Mouse (Mus musculus) forebrain, postnatal 0 days (tissue): Measurements from ENCODE around the gene Npff. TPM values are rescaled to one million over a fixed set of nuclear protein-coding genes. Genes with fewer than 3 reads are reported as not detected.

ENCODE experiments used
- ATAC-seq: fragments of 200-750 bp; cut with Nextera tagmentation; 2 replicates; pipeline ENCODE4 v1.8.0; 2017; ENCODE audit warnings: mild to moderate bottlenecking, moderate library complexity
- DNase-seq: peaks from one replicate; pipeline ENCODE4 v3.0.0-alpha.2; 2015
- H3K27ac ChIP-seq: fragments of 300-500 bp; sonication (generic); 2 replicates; pipeline ENCODE4 v1.5.1; 2014; ENCODE audit warnings: low read depth, mild to moderate bottlenecking, antibody characterized with exemption, low read length, moderate library complexity, mixed read lengths
- H3K27me3 ChIP-seq: fragments of 300-500 bp; sonication (generic); 2 replicates; pipeline ENCODE4 v1.6.1; 2014; ENCODE audit warnings: mild to moderate bottlenecking, low read length, mixed read lengths; ENCODE audit not compliant: insufficient read depth
- H3K36me3 ChIP-seq: fragments of 300-500 bp; sonication (generic); 2 replicates; pipeline ENCODE4 v1.6.1; 2014; ENCODE audit warnings: mild to moderate bottlenecking, moderate library complexity; ENCODE audit not compliant: insufficient read depth
- H3K4me1 ChIP-seq: fragments of 300-500 bp; sonication (generic); 2 replicates; pipeline ENCODE4 v1.6.1; 2014; ENCODE audit warnings: antibody characterized with exemption; ENCODE audit not compliant: insufficient read depth
- H3K4me2 ChIP-seq: fragments of 300-500 bp; sonication (generic); 2 replicates; pipeline ENCODE4 v1.6.1; 2014; ENCODE audit warnings: low read depth, mild to moderate bottlenecking, moderate library complexity
- H3K4me3 ChIP-seq: fragments of 300-500 bp; sonication (generic); 2 replicates; pipeline ENCODE4 v1.5.1; 2014; ENCODE audit warnings: low read depth, low read length, mixed read lengths
- H3K9ac ChIP-seq: fragments of 300-500 bp; sonication (generic); 2 replicates; pipeline ENCODE4 v1.6.1; 2014; ENCODE audit warnings: mild to moderate bottlenecking
- H3K9me3 ChIP-seq: fragments of 300-500 bp; sonication (generic); 2 replicates; pipeline ENCODE4 v1.6.1; 2016; ENCODE audit warnings: low read length
- CTCF ChIP-seq: sonication (generic); IDR thresholded peaks from 2 replicates; pipeline ENCODE4 v1.5.1; 2016; ENCODE audit warnings: antibody characterized with exemption, control low read depth, low read depth
- WGBS: fragments of 180-500 bp; shearing (Covaris S2); extraction: QIAGEN DNeasy Blood & Tissue Kit; methylation state at CpG from one replicate; pipeline ENCODE4 v1.1.7; 2014; 5-methylcytosine and 5-hydroxymethylcytosine counted together
- polyA plus RNA-seq: library from polyadenylated mRNA; unstranded; fragments of >200 nt; fragmentation: Nextera tagmentation; extraction: Ambion mirVana; gene quantifications from 2 replicates; pipeline ENCODE4 v1.2.1, GENCODE M21; 2015
- total RNA-seq: library from RNA; depleted of rRNA; stranded (reverse); fragments of >200 nt; gene quantifications from 2 replicates; pipeline ENCODE4 v1.2.3, GENCODE M21; 2014; rRNA removed

Npff gene
- total and polyA plus RNA-seq, 2 experiments from 2014 or later: 1.5 to 3.1 TPM

DNA sequence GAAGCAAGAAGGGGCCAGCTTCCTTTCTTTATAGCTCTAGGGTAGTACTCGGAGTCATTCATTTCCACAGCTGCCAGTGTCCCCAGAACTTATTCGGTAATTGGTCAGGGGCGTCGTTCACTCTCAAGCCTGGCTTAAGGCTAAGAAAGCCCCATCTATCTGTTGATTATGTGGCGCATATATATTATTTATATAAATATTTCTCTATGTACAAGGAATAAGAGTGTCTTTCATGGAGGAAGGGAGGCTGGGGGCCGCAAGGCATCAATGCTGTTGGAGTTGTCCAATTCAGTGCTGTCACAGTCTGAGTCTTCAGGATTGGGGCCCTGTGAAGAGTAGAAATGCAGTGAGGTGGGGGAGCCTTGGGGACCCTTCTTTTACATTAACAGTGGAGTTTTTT is 24.9 kb downstream of the Npff start:
- TF ChIP-seq CTCF: no peak

GRCm38 (mm10) chr15:102499370-102499769 is 25.4 kb downstream of the Npff start:
- peaks cover 82% of the 10 kb centered on the region for H3K36me3 ChIP-seq
- no peak for ATAC-seq
- no peak for DNase-seq
- H3K4me1 ChIP-seq: no peaks in the 10 kb centered on the region
- H3K27me3 ChIP-seq: no peaks in the 10 kb centered on the region
- no peak overlapping the region for H3K4me3 ChIP-seq
- no peak for TF ChIP-seq CTCF
- no peaks in the 10 kb centered on the region for H3K9me3 ChIP-seq
- H3K9ac ChIP-seq: no peak overlapping the region
- 69% methylated on average over 3 of the region's 3 CpGs for WGBS
- H3K4me2 ChIP-seq: no peak overlapping the region
- no peak overlapping the region for H3K27ac ChIP-seq

More for the DNA sequence above, 24.9 kb downstream of the Npff start:
- no peak overlapping the region for H3K27ac ChIP-seq
- no peak overlapping the region for H3K9ac ChIP-seq
- no peaks in the 10 kb centered on the region for H3K9me3 ChIP-seq
- H3K4me2 ChIP-seq: no peak overlapping the region
- 91% methylated on average over 6 of the region's 6 CpGs for WGBS
- DNase-seq: no peak
- no peaks in the 10 kb centered on the region for H3K4me1 ChIP-seq
- ATAC-seq: no peak
- no peak overlapping the region for H3K4me3 ChIP-seq
- H3K36me3 ChIP-seq: peaks cover 84% of the 10 kb centered on the region
- H3K27me3 ChIP-seq: no peaks in the 10 kb centered on the region

DNA sequence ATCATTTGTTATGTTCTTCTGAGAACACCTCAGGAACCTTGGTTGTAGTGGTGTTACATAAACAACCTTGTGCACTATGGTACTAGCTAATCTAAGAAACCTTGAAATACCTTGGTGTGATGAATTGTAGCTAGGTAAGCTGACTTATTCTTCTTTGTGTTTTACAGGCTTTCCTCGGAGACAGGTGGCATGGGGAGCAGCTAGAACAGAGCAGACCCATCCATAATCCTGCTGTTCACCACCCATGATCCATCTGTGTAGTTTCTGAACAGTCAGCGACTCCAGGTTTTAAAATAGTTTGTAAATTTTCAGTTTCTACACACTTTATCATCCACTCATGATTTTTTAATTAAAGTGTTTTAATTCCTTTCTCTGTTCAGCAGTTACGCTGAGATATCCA is 26.4 kb downstream of the Npff start:
- ATAC-seq: no peak

DNA sequence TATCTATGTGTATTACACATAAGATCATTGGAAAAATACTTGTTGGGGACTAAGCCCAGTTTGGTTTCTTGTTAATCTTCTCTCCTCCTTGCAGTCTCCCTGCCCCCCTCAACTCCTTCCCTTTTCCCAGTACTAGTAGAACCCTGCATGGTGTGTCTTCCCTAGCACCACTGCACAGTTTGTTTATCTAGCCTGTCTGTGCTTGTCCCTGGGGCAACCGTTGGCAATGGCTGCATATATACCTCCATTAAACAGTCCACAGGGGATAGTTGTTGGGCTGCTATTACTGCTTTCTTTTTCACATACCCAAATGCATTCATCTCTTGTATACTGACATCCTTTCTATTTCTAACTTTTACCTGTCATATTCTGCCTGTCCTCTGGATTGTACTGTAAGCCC is 37.1 kb downstream of the Npff start:
- Histone ChIP-seq H3K4me3 (no peak overlapping the region), H3K36me3 (peaks cover 72% of the 10 kb centered on the region)
- WGBS: 86% methylated on average over 1 of the region's 1 CpGs

More for the DNA sequence above, 26.4 kb downstream of the Npff start:
- H3K4me2 ChIP-seq: no peak overlapping the region
- no peaks in the 10 kb centered on the region for H3K27me3 ChIP-seq
- H3K9me3 ChIP-seq: no peaks in the 10 kb centered on the region
- H3K36me3 ChIP-seq: peaks cover 79% of the 10 kb centered on the region
- WGBS: 77% methylated on average over 3 of the region's 3 CpGs
- no peak overlapping the region for H3K4me3 ChIP-seq
- H3K4me1 ChIP-seq: no peaks in the 10 kb centered on the region
- TF ChIP-seq CTCF: no peak
- H3K27ac ChIP-seq: no peak overlapping the region
- H3K9ac ChIP-seq: no peak overlapping the region
- DNase-seq: no peak

DNA sequence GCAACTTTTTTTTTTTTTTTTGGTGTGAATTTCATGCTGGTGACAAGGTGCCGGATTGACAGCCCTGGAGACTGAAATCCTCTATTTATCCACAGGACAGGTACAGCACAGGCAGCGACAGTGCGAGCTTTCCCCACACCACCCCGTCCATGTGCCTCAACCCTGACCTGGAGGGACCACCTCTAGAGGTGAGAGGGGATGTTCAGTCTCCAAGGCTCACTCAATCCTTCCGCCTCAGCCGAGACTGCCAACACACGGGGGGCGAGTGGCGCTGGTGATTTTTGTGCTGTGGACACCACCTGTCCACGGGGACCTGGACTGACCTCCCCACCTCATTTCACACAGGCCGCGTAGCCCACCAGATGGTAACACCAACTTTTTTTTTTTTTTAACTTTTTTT is 38.9 kb downstream of the Npff start:
- Histone ChIP-seq H3K4me1 (no peaks in the 10 kb centered on the region), H3K9me3 (no peaks in the 10 kb centered on the region), H3K4me2 (no peak overlapping the region), H3K27me3 (no peaks in the 10 kb centered on the region), H3K4me3 (no peak overlapping the region), H3K27ac (no peak overlapping the region), H3K36me3 (peaks cover 71% of the 10 kb centered on the region), H3K9ac (no peak overlapping the region)
- TF ChIP-seq CTCF: no peak
- DNase-seq (no peak), ATAC-seq (no peak)
- WGBS: 92% methylated on average over 12 of the region's 12 CpGs

More for the DNA sequence above, 37.1 kb downstream of the Npff start:
- H3K27ac ChIP-seq: no peak overlapping the region
- no peaks in the 10 kb centered on the region for H3K9me3 ChIP-seq
- H3K9ac ChIP-seq: no peak overlapping the region
- no peak for DNase-seq
- no peak for TF ChIP-seq CTCF
- no peak overlapping the region for H3K4me2 ChIP-seq
- H3K27me3 ChIP-seq: no peaks in the 10 kb centered on the region
- no peaks in the 10 kb centered on the region for H3K4me1 ChIP-seq
- no peak for ATAC-seq

DNA sequence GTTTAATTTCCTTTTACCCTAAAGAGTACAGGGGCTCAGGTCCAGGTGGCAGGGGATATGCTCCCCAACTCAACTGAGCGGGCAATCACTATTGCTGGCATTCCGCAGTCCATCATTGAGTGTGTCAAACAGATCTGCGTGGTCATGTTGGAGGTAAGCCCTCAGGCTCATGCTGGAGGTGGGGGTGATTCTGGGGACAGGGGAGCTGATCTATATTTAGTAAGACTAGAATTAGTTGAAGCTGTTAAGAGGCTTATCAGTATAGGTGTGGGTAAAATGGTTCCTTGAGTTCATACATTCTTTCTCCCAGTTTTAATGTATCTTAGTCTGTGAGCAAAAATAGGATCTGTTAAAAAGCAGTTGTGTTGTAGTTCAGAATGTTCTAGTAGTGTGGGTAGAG is 41.6 kb downstream of the Npff start:
- peaks cover 65% of the 10 kb centered on the region for H3K36me3 ChIP-seq
- no peak overlapping the region for H3K4me3 ChIP-seq
- no peak overlapping the region for H3K9ac ChIP-seq
- H3K9me3 ChIP-seq: no peaks in the 10 kb centered on the region
- no peaks in the 10 kb centered on the region for H3K27me3 ChIP-seq
- no peak for TF ChIP-seq CTCF
- H3K27ac ChIP-seq: no peak overlapping the region
- 93% methylated on average over 3 of the region's 3 CpGs for whole genome bisulfite sequencing
- DNase-seq: no peak
- no peak for ATAC-seq
- no peaks in the 10 kb centered on the region for H3K4me1 ChIP-seq
- no peak overlapping the region for H3K4me2 ChIP-seq

GRCm38 (mm10) chr15:102474520-102474919 is 50.2 kb downstream of the Npff start:
- no peaks in the 10 kb centered on the region for H3K9me3 ChIP-seq
- peaks cover 6% of the 10 kb centered on the region; the same call in 1 of the 2 replicates for H3K4me1 ChIP-seq
- no peaks in the 10 kb centered on the region for H3K27me3 ChIP-seq
- no peak overlapping the region for H3K4me3 ChIP-seq
- ATAC-seq (no peak), DNase-seq (no peak)
- 91% methylated on average over 2 of the region's 2 CpGs for WGBS
- H3K36me3 ChIP-seq: peaks cover 44% of the 10 kb centered on the region
- H3K4me2 ChIP-seq: no peak overlapping the region
- TF ChIP-seq CTCF: no peak
- H3K9ac ChIP-seq: no peak overlapping the region
- H3K27ac ChIP-seq: no peak overlapping the region

Other genes with a start within 250 kb of the Npff start
- 33.2 and 39.3 TPM in 2 replicates for gene Mfsd5, start 245.5 kb downstream of the Npff start, total RNA-seq
- gene Mfsd5, start 245.5 kb downstream of the Npff start, polyA plus RNA-seq: 63.0 and 63.7 TPM in 2 replicates
- 2.7 and 9.6 TPM in 2 replicates for gene Espl1, start 228.7 kb downstream of the Npff start, total RNA-seq
- 1.5 and 2.3 TPM in 2 replicates for gene Espl1, start 228.7 kb downstream of the Npff start, polyA plus RNA-seq
- gene Pfdn5, start 198.8 kb downstream of the Npff start, total RNA-seq: 177 and 262 TPM in 2 replicates
- 518 and 621 TPM in 2 replicates for gene Pfdn5, start 198.8 kb downstream of the Npff start, polyA plus RNA-seq
- 46.4 and 54.2 TPM in 2 replicates for gene Myg1, start 193.2 kb downstream of the Npff start, total RNA-seq
- 80.2 and 85.7 TPM in 2 replicates for gene Myg1, start 193.2 kb downstream of the Npff start, polyA plus RNA-seq
- 25.5 and 27.9 TPM in 2 replicates for gene Aaas, start 174.2 kb downstream of the Npff start, total RNA-seq
- gene Aaas, start 174.2 kb downstream of the Npff start, polyA plus RNA-seq: 31.6 and 33.4 TPM in 2 replicates
- gene Sp7, start 157.8 kb downstream of the Npff start, total RNA-seq: 0.92 and 2.1 TPM in 2 replicates
- 0.30 and 0.35 TPM in 2 replicates for gene Sp7, start 157.8 kb downstream of the Npff start, polyA plus RNA-seq
- 16.4 and 22.5 TPM in 2 replicates for gene Sp1, start 118.8 kb downstream of the Npff start, total RNA-seq
- 2.0 and 2.6 TPM in 2 replicates for gene Sp1, start 118.8 kb downstream of the Npff start, polyA plus RNA-seq
- gene Amhr2, start 79.6 kb downstream of the Npff start, total RNA-seq: 0.38 and 1.1 TPM in 2 replicates
- gene Amhr2, start 79.6 kb downstream of the Npff start, polyA plus RNA-seq: 0.34 and 0.65 TPM in 2 replicates
- gene Prr13, start 65.9 kb downstream of the Npff start, total RNA-seq: 21.5 and 22.3 TPM in 2 replicates
- 69.9 and 90.9 TPM in 2 replicates for gene Prr13, start 65.9 kb downstream of the Npff start, polyA plus RNA-seq
- 134 and 154 TPM in 2 replicates for gene Pcbp2, start 54.4 kb downstream of the Npff start, total RNA-seq
- gene Pcbp2, start 54.4 kb downstream of the Npff start, polyA plus RNA-seq: 102 and 103 TPM in 2 replicates
- gene Gm10337, start 21.2 kb downstream of the Npff start, total RNA-seq: not detected in 2 replicates
- gene Gm10337, start 21.2 kb downstream of the Npff start, polyA plus RNA-seq: 3.7 and 4.2 TPM in 2 replicates
- gene Map3k12, start 7.9 kb downstream of the Npff start, total RNA-seq: 75.0 and 88.9 TPM in 2 replicates
- gene Map3k12, start 7.9 kb downstream of the Npff start, polyA plus RNA-seq: 29.6 and 39.4 TPM in 2 replicates
- gene Tarbp2, start 6.8 kb downstream of the Npff start, total RNA-seq: 87.5 and 94.7 TPM in 2 replicates
- 86.4 and 89.5 TPM in 2 replicates for gene Tarbp2, start 6.8 kb downstream of the Npff start, polyA plus RNA-seq
- gene Gm28047, start 100.1 kb upstream of the Npff start, total RNA-seq: not detected in 2 replicates
- 0.74 TPM in 1 of 2 replicates, not detected in the other for gene Gm28047, start 100.1 kb upstream of the Npff start, polyA plus RNA-seq
- gene Atf7, start 100.5 kb upstream of the Npff start, total RNA-seq: 9.9 and 13.2 TPM in 2 replicates
- gene Atf7, start 100.5 kb upstream of the Npff start, polyA plus RNA-seq: 8.4 and 10.2 TPM in 2 replicates
- 75.2 and 170 TPM in 2 replicates for gene Atp5g2, start 147.4 kb upstream of the Npff start, total RNA-seq
- 63.5 and 75.3 TPM in 2 replicates for gene Atp5g2, start 147.4 kb upstream of the Npff start, polyA plus RNA-seq
- gene Calcoco1, start 197.2 kb upstream of the Npff start, total RNA-seq: 42.6 and 47.1 TPM in 2 replicates
- gene Calcoco1, start 197.2 kb upstream of the Npff start, polyA plus RNA-seq: 33.5 and 36.9 TPM in 2 replicates